Mouse (Mus musculus): ENCODE measurements around the gene Cox7a1. TPM values are rescaled to one million over a fixed set of nuclear protein-coding genes. Genes with fewer than 3 reads are reported as not detected.

The Cox7a1 gene
- 28.1 and 85.8 TPM in 2 replicates for polyA plus RNA-seq (2012; rRNA removed)

DNA sequence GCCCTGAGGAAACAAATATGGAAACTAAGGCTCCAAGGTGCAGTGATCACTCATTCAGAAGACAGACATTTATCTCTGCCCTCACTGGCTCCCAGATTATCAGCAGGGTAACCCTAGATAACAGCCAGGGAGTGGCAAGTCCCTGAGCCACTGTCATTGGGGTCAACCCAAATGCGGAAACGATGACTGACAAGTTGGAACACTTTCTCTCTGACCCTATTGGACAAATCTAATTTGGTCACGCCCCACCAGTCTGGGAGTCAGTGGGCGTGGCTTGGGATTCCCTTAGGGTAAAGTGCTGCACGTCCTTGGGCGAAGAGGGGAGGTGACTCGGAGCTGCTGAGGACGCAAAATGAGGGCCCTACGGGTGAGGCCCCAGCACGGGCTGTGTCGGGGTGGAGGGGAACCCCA, at the start of gene Cox7a1:
Gene Cox7a1, plus strand, starts transcription at position 266 of the 411 bp plus-strand sequence.
- WGBS, result 2% methylated on average over 11 of the region's 11 CpGs
- peaks cover 16% of the 10 kb centered on the region for H3K36me3 ChIP-seq (ENCODE audit: control insufficient read depth, insufficient read depth, low read length)
- no peaks in the 10 kb centered on the region for H3K27me3 ChIP-seq (ENCODE audit: control insufficient read depth, insufficient read depth, low read length)
- H3K4me1 ChIP-seq (replicated peaks; ENCODE audit: control insufficient read depth, insufficient read depth, low read length), result peaks cover 7% of the 10 kb centered on the region; the same call in 1 of the 2 replicates
- H3K4me3 ChIP-seq (ENCODE audit: control insufficient read depth, insufficient read depth, low read length), result peak within 1 kb of the TSS; percentile 29
- no peak within 1 kb of the TSS for H3K27ac ChIP-seq (ENCODE audit: control insufficient read depth, insufficient read depth, low read length)
- TF ChIP-seq POLR2A (IDR thresholded peaks at IDR 0.05; ENCODE audit: control insufficient read depth, extremely low read depth, insufficient read depth, low read length, poor library complexity), result peak; percentile 31; the same call in 1 of the 2 replicates
- TF ChIP-seq CTCF (IDR thresholded peaks at IDR 0.05; ENCODE audit: borderline replicate concordance, control insufficient read depth, extremely low read depth, insufficient read depth, low read length, poor library complexity), result no peak
- DNase-seq, result peak; percentile 89

DNA sequence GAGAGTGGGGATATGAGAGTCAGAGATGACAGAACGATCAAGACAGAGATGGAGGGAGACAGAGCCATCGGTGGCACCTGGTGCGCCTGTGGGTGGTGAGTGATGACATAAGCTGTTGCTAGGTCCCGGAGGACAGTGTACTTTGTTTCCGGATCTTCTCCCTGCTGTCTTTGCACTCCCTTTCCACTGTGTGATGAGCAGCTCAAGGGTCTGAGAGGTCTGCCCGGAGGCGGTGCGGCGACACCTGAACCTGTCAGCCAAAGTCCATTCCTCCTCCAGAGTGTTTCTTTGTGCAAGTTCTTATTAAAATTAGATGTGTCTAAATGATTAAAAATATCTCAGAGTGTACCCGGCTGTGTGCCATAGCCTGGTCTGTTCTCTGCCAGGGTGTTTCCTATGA, 47.1 kb upstream of the Cox7a1 start:
- no peak for DNase-seq
- no peak overlapping the region for H3K27ac ChIP-seq (ENCODE audit: control insufficient read depth, insufficient read depth, low read length)
- H3K4me1 ChIP-seq (replicated peaks; ENCODE audit: control insufficient read depth, insufficient read depth, low read length), result no peaks in the 10 kb centered on the region
- TF ChIP-seq CTCF (IDR thresholded peaks at IDR 0.05; ENCODE audit: borderline replicate concordance, control insufficient read depth, extremely low read depth, insufficient read depth, low read length, poor library complexity) (no peak), POLR2A (IDR thresholded peaks at IDR 0.05; ENCODE audit: control insufficient read depth, extremely low read depth, insufficient read depth, low read length, poor library complexity) (no peak)
- no peaks in the 10 kb centered on the region for H3K27me3 ChIP-seq (ENCODE audit: control insufficient read depth, insufficient read depth, low read length)
- H3K36me3 ChIP-seq (ENCODE audit: control insufficient read depth, insufficient read depth, low read length), result peaks cover 36% of the 10 kb centered on the region
- no peak overlapping the region for H3K4me3 ChIP-seq (ENCODE audit: control insufficient read depth, insufficient read depth, low read length)
- 97% methylated on average over 10 of the region's 10 CpGs for WGBS

DNA sequence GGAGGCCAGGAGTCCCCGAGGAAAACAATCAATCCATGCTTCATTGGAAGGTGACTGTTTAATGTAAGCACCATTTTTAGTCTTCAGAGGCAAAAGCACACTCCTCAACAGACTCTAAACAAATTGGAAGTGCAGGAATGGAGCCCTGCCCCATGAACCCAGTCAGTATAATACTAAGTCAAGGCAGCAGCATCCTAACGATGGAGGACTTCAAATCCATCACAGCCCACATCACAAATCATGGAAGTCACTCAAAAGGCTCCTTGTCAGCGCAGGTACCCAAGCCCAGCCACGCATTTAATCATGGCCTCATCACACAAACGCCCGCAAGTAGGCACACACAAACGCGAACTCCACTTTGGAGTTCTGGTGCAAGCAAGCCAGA, 40.8 kb upstream of the Cox7a1 start:
- H3K36me3 ChIP-seq (ENCODE audit: control insufficient read depth, insufficient read depth, low read length), result no peaks in the 10 kb centered on the region
- no peak overlapping the region for H3K27ac ChIP-seq (ENCODE audit: control insufficient read depth, insufficient read depth, low read length)

DNA sequence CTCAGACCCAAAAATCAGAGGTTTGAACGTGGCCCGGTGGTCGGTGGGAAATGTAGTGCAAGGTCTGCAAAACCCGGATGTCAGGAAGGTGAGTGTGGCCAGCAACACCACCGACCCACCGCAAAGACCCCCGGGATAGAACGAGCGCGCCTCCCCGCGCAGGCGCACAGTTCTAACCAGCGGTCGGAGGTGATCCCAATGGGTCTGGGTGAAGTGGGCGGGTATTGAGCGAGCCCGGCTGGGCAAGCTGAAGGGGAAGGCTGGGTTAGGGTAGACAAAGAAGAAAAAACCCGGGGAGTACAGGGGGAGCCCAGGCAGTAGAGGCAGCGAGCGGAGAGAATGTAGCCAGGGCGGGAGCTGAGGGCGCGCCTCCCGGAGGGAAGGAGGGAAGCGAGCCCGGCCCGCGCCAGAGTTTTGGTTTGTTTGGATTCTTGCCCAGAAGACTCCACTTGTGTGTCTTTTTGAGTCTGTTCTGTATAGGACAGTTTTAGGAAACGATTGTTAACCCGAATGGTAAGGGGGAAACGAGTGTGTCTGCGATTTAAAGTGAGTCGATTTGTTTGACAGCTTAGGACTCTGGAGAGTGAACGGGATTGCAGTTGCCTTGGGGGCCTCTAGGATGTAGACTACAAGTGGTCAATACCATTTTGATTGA, 40.3 kb upstream of the Cox7a1 start:
- TF ChIP-seq POLR2A (IDR thresholded peaks at IDR 0.05; ENCODE audit: control insufficient read depth, extremely low read depth, insufficient read depth, low read length, poor library complexity) (no peak), CTCF (IDR thresholded peaks at IDR 0.05; ENCODE audit: borderline replicate concordance, control insufficient read depth, extremely low read depth, insufficient read depth, low read length, poor library complexity) (no peak)
- 2% methylated on average over 35 of the region's 35 CpGs for WGBS

More for the DNA sequence above, 40.8 kb upstream of the Cox7a1 start:
- H3K4me1 ChIP-seq (replicated peaks; ENCODE audit: control insufficient read depth, insufficient read depth, low read length), result peaks cover 5% of the 10 kb centered on the region; the same call in 1 of the 2 replicates
- 14% methylated on average over 8 of the region's 8 CpGs for WGBS
- H3K27me3 ChIP-seq (ENCODE audit: control insufficient read depth, insufficient read depth, low read length), result no peaks in the 10 kb centered on the region
- peak overlapping the region; percentile 54 for H3K4me3 ChIP-seq (ENCODE audit: control insufficient read depth, insufficient read depth, low read length)
- no peak for DNase-seq
- no peak for TF ChIP-seq POLR2A (IDR thresholded peaks at IDR 0.05; ENCODE audit: control insufficient read depth, extremely low read depth, insufficient read depth, low read length, poor library complexity)
- TF ChIP-seq CTCF (IDR thresholded peaks at IDR 0.05; ENCODE audit: borderline replicate concordance, control insufficient read depth, extremely low read depth, insufficient read depth, low read length, poor library complexity), result no peak

DNA sequence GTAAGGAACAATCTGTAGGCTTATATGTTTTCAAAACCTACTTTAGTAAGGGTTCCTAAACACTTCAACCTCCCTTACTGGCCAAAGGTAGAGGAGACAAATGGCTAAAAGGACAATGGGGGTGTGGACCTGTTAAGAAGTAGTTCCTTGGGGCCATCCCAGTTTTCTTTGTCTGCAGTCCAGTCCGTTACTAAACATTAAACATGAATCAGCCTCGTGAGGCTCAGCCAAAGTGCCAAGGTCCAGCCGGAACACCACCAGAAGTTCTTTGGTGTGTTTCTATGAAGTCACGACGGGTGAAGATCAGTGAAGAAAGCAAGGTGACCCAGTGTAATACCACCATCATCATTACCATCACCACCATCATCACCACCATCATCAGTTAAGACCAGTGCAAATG, 36.9 kb upstream of the Cox7a1 start:
- Histone ChIP-seq H3K4me1 (replicated peaks; ENCODE audit: control insufficient read depth, insufficient read depth, low read length) (peaks cover 5% of the 10 kb centered on the region; the same call in 1 of the 2 replicates), H3K36me3 (ENCODE audit: control insufficient read depth, insufficient read depth, low read length) (no peaks in the 10 kb centered on the region), H3K27me3 (ENCODE audit: control insufficient read depth, insufficient read depth, low read length) (no peaks in the 10 kb centered on the region), H3K4me3 (ENCODE audit: control insufficient read depth, insufficient read depth, low read length) (no peak overlapping the region), H3K27ac (ENCODE audit: control insufficient read depth, insufficient read depth, low read length) (no peak overlapping the region)
- 97% methylated on average over 5 of the region's 5 CpGs for WGBS
- no peak for DNase-seq
- no peak for TF ChIP-seq POLR2A (IDR thresholded peaks at IDR 0.05; ENCODE audit: control insufficient read depth, extremely low read depth, insufficient read depth, low read length, poor library complexity)
- TF ChIP-seq CTCF (IDR thresholded peaks at IDR 0.05; ENCODE audit: borderline replicate concordance, control insufficient read depth, extremely low read depth, insufficient read depth, low read length, poor library complexity), result no peak

More for the DNA sequence above, 40.3 kb upstream of the Cox7a1 start:
- Histone ChIP-seq H3K36me3 (ENCODE audit: control insufficient read depth, insufficient read depth, low read length) (no peaks in the 10 kb centered on the region), H3K27ac (ENCODE audit: control insufficient read depth, insufficient read depth, low read length) (no peak overlapping the region), H3K27me3 (ENCODE audit: control insufficient read depth, insufficient read depth, low read length) (no peaks in the 10 kb centered on the region), H3K4me3 (ENCODE audit: control insufficient read depth, insufficient read depth, low read length) (peak overlapping the region; percentile 54), H3K4me1 (replicated peaks; ENCODE audit: control insufficient read depth, insufficient read depth, low read length) (peaks cover 5% of the 10 kb centered on the region; the same call in 1 of the 2 replicates)
- DNase-seq, result peak; percentile 53

DNA sequence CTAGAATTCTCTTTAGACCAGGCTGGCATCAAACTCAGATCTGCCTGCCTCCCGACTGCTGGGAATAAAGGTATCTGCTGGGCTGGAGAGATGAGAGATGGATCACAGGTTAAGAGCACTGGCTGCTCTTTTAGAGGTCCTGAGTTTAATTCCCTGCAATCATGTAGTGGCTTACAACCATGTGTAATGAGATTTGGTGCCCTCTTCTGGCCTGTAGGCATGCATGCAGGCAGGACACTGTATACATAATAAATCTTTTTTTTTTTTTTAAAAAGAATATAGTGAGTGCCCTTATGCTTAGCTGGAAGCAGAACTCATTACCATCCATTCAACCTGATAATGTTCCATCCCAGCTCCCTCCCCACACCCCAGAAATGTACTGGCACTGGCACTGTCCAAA, 29.9 kb upstream of the Cox7a1 start:
- peaks cover 9% of the 10 kb centered on the region for H3K36me3 ChIP-seq (ENCODE audit: control insufficient read depth, insufficient read depth, low read length)
- H3K27me3 ChIP-seq (ENCODE audit: control insufficient read depth, insufficient read depth, low read length), result no peaks in the 10 kb centered on the region
- no peak for DNase-seq
- WGBS, result 89% methylated on average over 1 of the region's 1 CpGs
- no peaks in the 10 kb centered on the region for H3K4me1 ChIP-seq (replicated peaks; ENCODE audit: control insufficient read depth, insufficient read depth, low read length)
- no peak overlapping the region for H3K4me3 ChIP-seq (ENCODE audit: control insufficient read depth, insufficient read depth, low read length)
- no peak overlapping the region for H3K27ac ChIP-seq (ENCODE audit: control insufficient read depth, insufficient read depth, low read length)
- no peak for TF ChIP-seq CTCF (IDR thresholded peaks at IDR 0.05; ENCODE audit: borderline replicate concordance, control insufficient read depth, extremely low read depth, insufficient read depth, low read length, poor library complexity)

All from thymus, adult 2 months (tissue).